Mouse (Mus musculus) A20 (cell line): ENCODE data around the gene Gapt.
"Not testable (repeated sequence)": the region's sequence is repeated elsewhere in the genome, so short reads cannot be mapped to it uniquely, and the experiment has no call there.

ENCODE experiments used
- DNase-seq: peaks from one replicate; pipeline ENCODE4 v3.0.0-alpha.2; 2011; ENCODE audit warnings: low read depth, low spot score

The Gapt gene

DNA sequence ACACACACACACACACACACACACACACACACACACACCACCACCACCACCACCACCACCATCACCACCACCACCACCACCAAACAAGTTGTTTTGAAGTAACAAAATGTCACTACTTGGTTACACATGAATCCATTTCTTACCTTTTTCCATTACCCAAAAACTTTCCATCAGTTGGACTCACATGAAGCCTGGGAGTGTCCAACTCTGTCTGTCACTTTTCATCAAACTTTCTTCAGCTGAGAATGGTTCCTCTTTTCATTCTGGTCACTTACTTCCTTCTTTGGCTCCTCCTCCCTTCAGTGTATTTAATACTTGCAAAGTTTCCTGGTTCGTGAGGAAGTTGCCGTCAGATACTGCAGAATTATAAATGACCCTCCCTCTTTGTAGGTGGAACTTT is at the start of gene Gapt:
Gapt (minus strand) TSS at position 259 of the 400 bp plus-strand sequence.
- no peak for DNase-seq

DNA sequence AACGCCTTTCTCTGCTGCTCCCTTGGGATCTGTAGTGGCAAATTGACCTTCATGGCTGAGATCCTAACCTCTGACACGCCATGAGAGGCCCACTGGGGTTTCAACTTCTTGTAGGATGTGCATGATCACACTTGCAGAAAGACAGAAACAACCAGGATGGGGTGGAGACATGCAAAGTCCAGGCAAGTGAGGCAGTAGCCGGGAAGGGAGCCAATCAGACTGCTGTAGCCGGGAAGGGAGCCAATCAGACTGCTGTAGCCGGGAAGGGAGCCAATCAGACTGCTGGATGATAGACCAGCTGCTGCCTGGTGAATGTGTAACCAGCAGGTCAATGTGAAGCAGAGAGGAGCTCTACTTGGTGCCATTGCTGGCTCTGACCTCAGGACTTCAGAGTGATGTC is 49.2 kb upstream of the Gapt start:
- no peak for DNase-seq

DNA sequence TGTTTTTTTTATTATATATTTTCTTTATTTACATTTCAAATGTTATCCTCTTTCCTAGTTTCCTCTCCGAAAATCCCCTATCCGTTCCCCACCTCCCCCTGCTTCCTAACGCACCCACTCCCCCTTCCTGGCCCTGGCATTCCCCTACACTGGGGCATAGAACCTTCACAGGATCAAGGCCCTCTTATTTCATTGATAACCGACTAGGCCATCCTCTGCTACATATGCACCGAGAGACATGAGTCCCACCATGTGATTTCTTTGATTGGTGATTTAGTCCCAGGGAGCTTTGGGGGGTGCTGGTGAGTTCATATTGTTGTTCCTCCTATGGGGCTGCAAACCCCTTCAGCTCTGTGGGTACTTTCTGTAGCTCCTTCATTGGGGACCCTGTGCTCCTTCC is 47.7 kb upstream of the Gapt start:
- not testable (repeated sequence) for DNase-seq

DNA sequence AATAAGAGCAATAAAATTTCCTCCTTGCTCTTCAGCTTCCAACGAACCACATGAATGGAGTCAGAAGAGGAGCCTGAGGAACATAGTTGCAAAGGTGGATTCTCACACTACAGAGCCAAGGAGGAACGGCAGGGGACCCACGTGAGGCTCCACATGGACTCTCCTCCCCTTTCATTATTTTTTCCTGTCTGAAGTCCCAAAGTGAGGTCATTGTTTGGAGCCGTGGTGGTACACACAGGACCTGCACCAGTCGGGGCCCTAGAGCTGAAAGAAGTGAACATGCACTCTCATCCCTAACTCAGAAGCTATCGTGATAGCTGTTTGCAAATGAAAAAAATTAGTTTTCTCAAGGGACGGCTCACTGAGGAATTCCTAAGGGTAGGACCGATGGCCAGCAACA is 47.1 kb upstream of the Gapt start:
- no peak for DNase-seq

DNA sequence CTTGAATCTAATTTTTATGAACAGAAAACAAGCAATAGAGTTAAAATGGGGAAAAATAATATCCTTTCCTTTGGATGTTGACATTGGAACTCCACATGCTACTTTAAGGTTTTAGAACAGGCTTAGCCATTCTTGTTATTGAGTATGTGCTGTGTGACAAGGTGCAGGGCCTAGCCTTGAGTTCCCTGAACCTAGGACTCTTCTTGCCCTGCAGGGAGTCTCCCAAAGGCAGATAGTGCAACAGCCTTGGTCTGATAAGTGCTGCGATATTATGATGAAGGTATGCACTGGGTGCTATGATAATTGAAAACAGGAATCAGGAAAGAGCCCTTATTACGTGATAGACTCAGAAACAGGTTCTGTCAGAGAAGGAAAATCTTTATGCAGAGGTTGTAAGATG is 44.9 kb upstream of the Gapt start:
- no peak for DNase-seq

DNA sequence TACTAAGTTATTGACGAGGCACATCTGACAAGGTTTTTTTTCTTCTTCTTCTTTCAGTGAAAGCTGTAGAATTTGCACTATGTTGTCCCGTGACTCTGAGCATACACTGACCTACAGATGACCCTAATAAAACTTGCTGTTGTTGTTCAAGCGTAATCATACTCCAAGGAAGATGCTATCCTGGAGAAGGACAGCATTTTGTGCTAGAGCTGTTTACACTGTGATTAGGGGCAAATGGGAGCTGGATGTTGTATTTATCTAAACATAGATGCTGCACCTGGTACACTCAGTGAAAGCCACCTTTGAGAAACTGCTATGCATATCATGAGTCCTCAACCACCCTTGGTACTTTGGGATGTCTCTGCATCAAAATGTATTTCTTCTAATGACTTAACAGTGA is 44.4 kb upstream of the Gapt start:
- no peak for DNase-seq

DNA sequence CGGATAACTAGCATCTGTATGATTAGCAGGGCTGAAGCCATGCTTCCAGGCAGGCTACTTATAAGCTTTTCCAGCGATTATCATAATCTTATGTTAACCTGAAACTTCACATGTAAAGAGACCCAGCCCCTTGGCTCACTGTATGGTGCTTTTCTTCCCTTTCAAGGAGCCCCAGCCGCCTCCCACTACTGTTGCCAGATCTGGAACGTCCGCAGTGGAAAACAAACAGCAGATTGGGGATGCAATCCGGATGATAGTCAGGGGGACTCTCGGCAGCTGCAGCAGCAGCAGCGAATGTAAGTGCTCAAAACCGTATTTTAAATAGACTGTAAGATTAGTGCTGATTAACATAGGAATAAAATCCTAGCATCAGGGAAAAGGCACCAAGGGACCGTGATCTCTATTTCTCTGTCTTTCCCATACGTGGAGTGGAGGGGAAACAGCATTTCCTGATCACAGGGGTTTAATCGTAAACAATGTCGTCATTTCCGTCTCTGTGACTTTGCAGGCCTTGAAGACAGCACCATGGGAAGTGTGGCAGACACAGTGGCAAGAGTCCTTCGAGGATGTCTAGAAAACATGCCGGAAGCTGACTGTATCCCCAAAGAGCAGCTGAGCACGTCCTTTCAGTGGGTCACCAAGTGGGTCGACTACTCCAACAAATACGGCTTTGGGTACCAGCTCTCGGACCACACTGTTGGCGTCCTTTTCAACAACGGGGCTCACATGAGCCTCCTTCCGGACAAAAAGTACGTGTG is 41.7 kb upstream of the Gapt start:
- DNase-seq, result no peak

DNA sequence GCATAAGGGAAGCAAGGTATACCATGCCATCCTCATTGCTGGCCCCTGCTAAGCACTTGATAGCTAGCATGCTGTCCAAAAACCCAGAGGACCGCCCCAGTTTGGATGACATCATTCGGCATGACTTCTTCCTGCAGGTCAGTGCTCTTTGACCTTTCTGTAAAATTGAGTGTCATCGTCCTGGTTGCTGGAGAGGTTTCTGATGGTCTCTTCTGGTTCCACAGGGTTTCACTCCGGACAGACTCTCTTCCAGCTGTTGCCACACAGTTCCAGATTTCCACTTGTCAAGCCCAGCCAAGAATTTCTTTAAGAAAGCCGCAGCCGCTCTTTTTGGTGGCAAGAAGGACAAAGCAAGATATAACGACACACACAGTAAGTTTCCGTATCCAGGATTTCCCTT is 40.8 kb upstream of the Gapt start:
- no peak for DNase-seq

DNA sequence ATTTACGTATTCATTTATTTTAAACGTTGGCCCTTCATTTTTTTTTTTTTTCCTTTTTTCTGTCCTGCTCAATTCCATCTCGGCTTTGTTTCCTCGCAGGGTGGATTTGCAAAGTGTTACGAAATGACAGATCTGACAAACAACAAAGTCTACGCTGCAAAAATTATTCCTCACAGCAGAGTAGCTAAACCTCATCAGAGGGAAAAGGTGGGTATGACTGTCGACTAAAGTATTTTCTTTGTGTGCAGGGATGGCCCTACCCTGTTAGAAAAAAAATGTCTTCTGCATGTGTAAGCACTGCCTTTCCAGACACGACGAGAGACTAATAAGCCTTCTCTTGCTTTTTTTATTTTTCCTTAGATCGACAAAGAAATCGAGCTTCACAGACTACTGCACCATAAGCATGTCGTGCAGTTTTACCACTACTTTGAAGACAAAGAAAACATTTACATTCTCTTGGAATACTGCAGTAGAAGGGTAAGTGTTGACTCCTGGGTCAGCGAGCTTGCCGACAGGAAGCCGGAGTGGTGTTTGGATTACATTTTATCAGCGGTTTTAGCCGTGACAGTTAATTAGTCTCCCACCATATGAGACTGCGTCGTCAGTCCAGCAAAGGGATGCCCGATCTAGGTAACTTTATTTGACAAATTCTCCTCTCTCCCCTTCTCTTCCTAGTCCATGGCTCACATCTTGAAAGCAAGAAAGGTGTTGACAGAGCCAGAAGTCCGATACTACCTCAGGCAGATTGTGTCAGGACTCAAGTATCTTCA is 39.1 kb upstream of the Gapt start:
- no peak for DNase-seq

DNA sequence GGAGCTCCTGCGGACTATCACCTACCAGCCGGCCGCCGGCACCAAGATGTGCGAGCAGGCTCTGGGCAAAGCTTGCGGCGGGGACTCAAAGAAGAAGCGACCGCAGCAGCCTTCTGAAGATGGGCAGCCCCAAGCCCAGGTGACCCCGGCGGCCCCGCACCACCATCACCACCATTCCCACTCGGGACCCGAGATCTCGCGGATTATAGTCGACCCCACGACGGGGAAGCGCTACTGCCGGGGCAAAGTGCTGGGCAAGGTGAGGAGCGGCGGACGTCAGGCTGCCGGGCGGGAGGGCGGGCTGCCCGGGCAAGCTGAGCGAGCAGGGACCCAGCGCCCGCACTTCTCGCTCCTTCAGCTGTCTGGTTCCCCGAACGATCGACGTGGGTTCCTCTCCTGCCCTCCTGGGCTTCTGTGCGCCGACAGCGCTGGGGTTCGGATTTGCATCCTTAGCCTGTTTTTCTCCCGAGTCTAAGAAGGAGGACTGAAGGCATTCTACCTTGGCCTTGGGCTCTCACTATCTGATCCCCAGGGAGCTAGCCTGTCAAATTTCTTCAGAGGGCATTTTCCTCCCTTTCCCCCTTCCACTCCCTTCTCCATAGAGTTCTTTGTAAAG is 38.3 kb upstream of the Gapt start:
- DNase-seq, result no peak

DNA sequence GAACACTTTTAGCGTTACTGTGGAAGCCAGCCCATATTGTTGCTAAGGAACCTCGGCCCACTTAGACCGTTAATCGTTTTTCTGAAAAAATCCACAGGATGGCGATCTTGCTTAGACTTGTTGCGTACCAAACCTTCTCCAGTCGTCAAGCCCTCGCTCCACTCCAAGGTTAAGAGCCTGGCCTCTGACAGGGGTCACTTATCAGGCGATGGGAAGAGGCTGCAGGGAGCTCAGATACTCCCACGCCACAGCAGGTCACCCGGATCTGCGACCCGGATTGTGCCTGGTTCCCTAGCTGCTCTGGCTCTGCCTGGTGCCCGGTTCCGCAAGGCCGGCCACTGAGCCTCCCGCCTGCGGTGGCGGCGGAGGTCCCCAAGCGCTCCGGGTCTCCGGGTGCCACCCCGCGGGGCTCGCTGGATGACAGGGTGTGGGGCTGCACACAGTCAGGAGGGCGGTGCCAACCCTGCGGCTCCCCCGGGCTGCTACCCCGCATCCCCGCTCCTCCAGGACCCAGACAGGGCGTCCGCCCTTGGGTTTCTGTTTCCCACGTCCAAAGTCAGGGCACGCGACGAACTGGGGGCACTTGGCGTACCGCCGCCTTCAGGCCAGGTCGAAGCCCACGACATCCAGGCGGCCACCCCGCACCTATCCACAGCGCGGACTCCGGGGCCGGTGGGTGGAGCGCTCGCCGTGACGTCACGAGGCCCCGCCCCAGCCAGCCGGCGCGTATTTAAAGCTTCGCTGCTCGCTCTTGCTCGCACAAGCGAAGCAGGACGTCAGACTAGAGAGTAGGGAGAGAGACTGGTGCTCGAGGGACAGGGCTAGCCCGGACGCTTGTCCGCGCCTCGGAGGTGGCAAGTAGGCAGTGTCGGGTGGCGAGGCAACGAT is 37.5 kb upstream of the Gapt start, which contains the start of gene Plk2:
Plk2 (plus strand) TSS at position 756 of the 888 bp plus-strand sequence.
- no peak for DNase-seq

DNA sequence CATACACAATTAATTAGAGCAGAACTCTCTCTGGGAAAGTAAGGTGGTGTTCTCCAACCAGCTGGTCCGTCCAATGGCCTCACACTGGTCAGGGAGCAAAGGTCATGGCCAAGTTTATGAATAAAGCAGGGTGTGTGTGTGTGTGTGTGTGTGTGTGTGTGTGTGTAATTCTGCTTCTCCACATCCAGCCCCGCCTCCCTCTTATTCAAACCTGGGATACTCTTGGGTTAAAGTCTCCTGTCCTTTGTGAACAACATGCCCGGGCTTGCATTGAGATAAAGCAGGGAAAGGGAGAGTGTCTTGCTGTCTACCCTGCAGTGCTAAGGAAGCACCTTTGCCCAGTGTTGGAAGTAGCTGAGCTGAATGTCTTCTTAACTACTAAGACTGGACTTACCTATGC is 35.6 kb upstream of the Gapt start:
- no peak for DNase-seq

DNA sequence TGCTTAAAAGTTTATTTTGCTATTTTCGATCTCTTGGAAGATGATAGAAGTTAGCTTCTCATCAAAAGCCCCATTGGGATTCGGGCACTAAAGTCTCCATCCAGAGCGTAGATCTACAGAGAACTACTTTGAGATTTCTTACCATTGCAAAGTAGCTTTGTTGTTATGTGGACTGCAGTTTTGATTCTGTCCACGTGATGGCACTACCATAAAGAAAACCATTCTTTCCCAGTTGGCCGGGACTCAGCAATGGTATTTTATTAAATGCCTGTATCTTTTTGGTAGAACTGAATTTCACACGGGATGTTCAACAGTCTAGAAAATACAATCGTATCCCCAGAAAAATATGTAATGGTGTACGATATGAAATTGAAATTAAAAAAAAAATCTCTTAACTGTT is 35.2 kb upstream of the Gapt start:
- DNase-seq, result peak; percentile 2

DNA sequence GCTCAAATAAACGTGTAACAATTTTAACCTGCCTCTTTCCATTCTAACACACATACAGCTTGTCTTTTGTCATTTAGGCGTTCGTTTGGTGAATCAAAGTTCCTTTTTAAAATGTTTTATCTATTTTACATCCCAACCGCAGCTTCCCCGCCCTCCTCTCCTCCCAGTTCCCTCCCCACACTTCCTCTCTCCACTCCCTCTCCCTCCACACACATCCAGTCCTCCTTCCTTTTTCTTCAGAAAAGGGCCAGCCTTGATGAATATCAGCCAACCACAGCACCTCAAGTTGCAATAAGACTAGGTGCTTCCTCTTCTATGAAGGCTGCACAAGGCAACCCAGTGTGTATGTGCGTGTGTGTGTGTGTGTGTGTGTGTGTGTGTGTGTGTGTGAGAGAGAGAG is 27.5 kb upstream of the Gapt start:
- no peak for DNase-seq

DNA sequence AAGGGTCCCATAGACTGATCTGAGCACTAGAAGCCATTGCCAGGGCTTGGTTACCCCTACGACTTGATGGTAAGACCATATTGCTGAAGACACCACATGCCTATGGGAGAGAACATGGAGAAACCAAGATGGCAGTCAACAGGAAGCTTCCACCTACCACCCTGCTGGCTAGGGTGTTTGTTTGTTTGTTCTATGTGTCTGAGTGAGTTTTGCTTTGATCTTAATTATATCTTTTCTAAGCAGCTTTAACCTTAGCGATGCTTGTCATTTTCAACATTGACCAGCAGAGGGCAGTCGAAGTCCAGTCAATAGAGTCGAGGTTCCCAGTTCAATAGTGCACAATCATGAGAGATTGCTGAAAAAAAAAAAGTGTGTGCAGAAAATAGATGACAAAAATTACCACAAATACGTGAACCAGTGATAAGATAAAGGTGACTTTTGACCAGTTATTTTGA is 25.5 kb upstream of the Gapt start:
- peak; percentile 34 for DNase-seq

DNA sequence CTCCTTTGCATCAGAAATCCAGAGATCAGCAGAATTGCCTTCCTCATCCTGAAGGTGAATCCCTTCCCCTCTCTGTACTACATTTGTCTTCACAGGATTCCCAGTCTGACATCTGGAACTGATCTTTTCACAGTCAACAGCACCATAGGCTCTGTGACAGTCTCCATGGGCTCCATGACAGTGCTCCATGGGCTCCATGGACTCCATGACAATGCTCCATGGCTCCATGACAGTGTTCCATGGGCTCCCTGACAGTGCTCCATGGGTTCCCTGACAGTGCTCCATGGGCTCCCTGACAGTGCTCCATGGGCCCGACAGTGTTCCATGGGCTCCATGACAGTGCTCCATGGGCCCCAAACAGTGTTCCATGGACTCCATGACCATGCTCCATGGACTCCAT is 12.7 kb upstream of the Gapt start:
- no peak for DNase-seq

DNA sequence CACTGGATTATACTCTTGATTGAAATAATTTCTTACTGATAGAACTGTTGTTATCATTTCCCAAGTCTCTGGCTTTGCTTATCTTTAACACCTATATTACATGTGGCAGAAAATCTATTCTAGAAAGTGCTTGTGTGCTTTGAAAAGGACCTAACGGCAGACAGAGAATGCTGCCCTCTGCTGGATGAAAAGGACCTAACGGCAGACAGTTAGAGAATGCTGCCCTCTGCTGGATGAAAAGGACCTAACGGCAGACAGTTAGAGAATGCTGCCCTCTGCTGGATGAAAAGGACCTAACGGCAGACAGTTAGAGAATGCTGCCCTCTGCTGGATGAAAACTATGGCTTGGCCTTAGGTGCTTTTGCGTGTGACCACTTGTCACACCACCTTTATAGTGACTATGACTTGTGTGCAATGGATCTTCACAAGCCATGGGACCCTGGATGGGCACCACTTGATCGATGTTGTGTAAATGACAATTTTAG is 11.6 kb upstream of the Gapt start:
- DNase-seq, result peak; percentile 12

DNA sequence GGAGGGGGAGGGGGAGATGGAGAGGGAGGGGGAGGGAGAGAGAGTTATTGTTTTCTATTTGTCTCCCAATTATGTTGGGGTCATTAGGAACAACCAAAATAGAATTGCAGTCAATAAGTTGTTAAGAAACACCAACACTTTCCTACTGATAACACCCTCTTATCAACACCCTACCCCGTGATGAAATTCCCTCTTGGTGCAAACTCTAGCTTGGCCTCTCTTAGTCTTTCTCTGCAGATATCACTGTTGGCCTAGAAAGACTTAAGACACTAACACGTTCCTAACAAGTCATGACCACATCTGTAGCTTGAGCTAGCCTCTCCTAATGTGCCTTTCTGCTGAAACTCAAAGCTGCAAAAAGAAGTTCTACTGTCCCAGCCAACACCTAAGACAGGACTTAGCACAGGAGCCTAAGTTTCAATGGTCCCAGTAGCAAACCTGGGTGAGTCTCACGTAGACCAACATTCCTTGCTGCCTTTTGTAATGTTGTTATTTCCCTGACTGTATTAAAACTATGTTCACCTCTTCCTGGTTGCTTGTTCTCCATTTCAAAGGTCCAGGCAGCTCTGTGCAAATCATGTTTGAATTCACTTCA is 11.1 kb upstream of the Gapt start:
- no peak for DNase-seq

DNA sequence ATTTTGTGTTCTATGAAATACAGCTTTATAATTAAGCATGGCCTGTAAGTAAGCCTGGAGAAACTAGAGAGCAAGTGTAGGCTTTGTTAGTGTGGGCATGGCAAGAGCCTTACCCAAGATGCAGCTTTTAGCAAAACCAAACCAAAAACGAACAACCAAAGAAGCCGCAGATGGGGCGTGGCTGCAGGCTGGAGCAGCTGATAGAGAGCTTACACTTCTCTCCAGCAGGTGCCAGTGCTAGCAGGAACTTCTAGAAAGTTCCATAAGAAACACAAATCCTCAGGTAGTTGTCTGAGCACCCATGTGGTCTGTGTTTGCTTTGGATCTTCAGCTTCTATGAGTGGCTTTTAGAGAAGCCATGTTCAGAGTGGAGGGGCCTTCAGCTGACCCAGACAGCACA is 9.5 kb upstream of the Gapt start:
- DNase-seq, result no peak

DNA sequence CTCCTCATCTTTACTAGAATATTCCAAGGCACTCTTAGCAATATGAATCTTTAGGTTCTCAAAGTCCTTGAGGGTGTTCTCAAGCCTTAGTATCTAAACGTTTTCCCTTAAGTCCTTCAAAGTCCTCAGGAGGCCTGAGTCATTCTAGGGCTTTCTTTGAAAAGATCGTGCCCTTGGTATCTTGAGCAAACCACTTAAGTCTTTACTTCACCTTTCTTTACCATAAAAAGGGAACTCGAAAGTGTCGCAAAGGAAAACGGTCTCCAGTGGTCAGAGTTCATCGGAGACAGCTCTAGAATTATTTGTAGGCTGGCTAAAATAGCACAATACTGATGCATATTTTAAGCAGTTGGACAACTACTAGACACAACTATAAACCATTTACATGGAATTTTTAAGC is 6.7 kb upstream of the Gapt start:
- DNase-seq, result no peak

DNA sequence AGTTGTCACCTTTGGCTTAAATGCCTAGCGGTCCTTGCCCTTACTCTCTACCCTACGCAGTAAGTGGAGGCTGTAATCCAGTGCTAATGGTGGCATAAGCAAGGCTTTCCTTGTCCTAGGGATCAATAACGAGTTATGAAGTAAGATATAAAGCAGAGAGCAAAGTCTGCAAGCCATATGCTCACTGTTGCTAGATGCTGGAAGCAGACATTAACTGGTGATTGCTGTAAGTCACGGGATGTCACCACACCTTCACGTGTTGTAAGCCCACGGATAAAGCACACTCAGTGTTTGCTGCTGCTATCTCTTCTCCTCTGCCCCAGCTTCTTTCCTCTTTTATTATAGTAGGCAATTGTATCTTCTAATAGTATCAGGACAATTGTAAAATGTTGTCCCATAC is 5.9 kb downstream of the Gapt start:
- no peak for DNase-seq
